In the genomic region with DNA sequence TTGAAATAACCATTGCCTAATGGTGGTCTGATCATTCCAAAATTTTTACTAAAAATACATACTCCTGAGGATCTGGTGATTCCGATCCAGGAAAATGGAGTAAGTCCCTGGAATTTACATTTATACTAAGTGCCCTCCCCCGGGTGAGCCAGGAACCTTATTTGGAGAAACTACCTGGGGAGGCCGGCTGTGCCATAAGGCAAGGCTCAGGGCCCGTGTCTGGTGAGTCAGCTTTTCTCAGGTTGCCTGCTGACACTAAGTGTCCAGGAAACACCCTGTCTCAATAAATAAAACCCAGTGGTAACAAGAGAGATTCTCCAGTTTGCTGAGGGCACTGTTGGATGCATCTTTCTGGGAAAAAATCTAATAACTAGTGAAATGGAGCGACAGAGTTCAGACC, we compare ENCODE assay signal across 24 mouse cellular contexts.
DNase-seq lines count a peak whose midpoint lies in the region; ATAC-seq lines count a peak whose summit lies in the region.
"Had no signal": no experiment of that assay in that cellular context is flagged by ENCODE, and none has a peak within 500 bp of the region (broad histone marks: within the 10 kb centered on the region; RNA-seq: fewer than 3 reads in every experiment).

No protein-coding gene starts in this region.

- peak; percentile 20 to 31 for DNase-seq in cerebellum, adult 18-20 months
- DNase-seq in cerebellum, postnatal 10 days = no peak
- peak; percentile 45 for DNase-seq in brain, adult 2 months (ENCODE audit: low read depth, low spot score)
- peak; percentile 36 to 53 for DNase-seq in cerebellum, postnatal 25 days
- no peak for DNase-seq in thymus, postnatal 14 days
- DNase-seq: adrenal gland, postnatal 25 days; embryo, embryonic 11 days; gastrocnemius, postnatal 10 days; heart, postnatal 14 days; kidney, adult 18-20 months; kidney, postnatal 36 days; right cerebral cortex, postnatal 4 days; thymus, adult 2 months; thymus, postnatal 4 days had no signal

- H3K4me3 ChIP-seq in embryonic facial prominence, embryonic 15.5 days (replicated peaks) = no peak overlapping the region
- H3K4me3 ChIP-seq: forebrain, embryonic 13.5 days; hindbrain, embryonic 10.5 days; kidney, embryonic 15.5 days; liver, embryonic 15.5 days; lung, embryonic 15.5 days; myocyte; neural tube, embryonic 12.5 days had no signal

- H3K27ac ChIP-seq in embryonic facial prominence, embryonic 15.5 days (replicated peaks) = 0 out of 2 replicates have a peak overlapping the region, but pooled peaks have one; percentile 11
- H3K27ac ChIP-seq: forebrain, embryonic 13.5 days; hindbrain, embryonic 10.5 days; kidney, embryonic 15.5 days; liver, embryonic 15.5 days; lung, embryonic 15.5 days; neural tube, embryonic 12.5 days had no signal

- H3K36me3 ChIP-seq in embryonic facial prominence, embryonic 15.5 days = no peaks in the 10 kb centered on the region
- H3K36me3 ChIP-seq: hindbrain, embryonic 10.5 days; kidney, embryonic 15.5 days; liver, embryonic 15.5 days; lung, embryonic 15.5 days; neural tube, embryonic 12.5 days had no signal

- H3K9me3 ChIP-seq in embryonic facial prominence, embryonic 15.5 days (replicated peaks) = no peaks in the 10 kb centered on the region
- H3K9me3 ChIP-seq: forebrain, embryonic 13.5 days; hindbrain, embryonic 10.5 days; liver, embryonic 15.5 days; lung, embryonic 15.5 days; neural tube, embryonic 12.5 days had no signal

- H3K4me2 ChIP-seq in embryonic facial prominence, embryonic 15.5 days (replicated peaks) = no peak overlapping the region
- H3K4me2 ChIP-seq: forebrain, embryonic 13.5 days; kidney, embryonic 15.5 days; liver, embryonic 15.5 days; lung, embryonic 15.5 days; midbrain, embryonic 11.5 days; neural tube, embryonic 12.5 days had no signal

- H3K4me1 ChIP-seq in embryonic facial prominence, embryonic 15.5 days = peaks cover 28% of the 10 kb centered on the region
- H3K4me1 ChIP-seq: liver, embryonic 15.5 days; lung, embryonic 15.5 days had no signal

- H3K27me3 ChIP-seq in embryonic facial prominence, embryonic 15.5 days = no peaks in the 10 kb centered on the region; the same call in 1 of the 2 replicates
- H3K27me3 ChIP-seq: kidney, embryonic 15.5 days; liver, embryonic 15.5 days; lung, embryonic 15.5 days; neural tube, embryonic 12.5 days had no signal

- ATAC-seq in embryonic facial prominence, embryonic 15.5 days (ENCODE audit: insufficient number of reproducible peaks, low FRiP score, low TSS enrichment, low read depth) = no peak
- ATAC-seq in granulocyte monocyte progenitor cell, adult 5-6 weeks (replicated peaks; ENCODE audit: poor library complexity, severe bottlenecking) = no peak

- 61% methylated on average over 5 of the region's 5 CpGs for WGBS in embryonic facial prominence, embryonic 15.5 days

- H3K9ac ChIP-seq in embryonic facial prominence, embryonic 15.5 days = no peak overlapping the region
- H3K9ac ChIP-seq: forebrain, embryonic 13.5 days; kidney, embryonic 15.5 days; liver, embryonic 15.5 days; lung, embryonic 15.5 days; neural tube, embryonic 12.5 days had no signal

Comparison
In these comparisons a context has a peak if more than half of its experiments do, and no peak if none do; other contexts are left out.
1. DNase-seq: peak in cerebellum, adult 18-20 months (2 of 2), brain, adult 2 months (single experiment) and cerebellum, postnatal 25 days (2 of 2); none in cerebellum, postnatal 10 days (0 of 2) and thymus, postnatal 14 days (single experiment).